Mouse (Mus musculus) lung, embryonic 16.5 days (tissue): ENCODE measurements around the gene Tex21. TPM values are rescaled to one million over a fixed set of nuclear protein-coding genes. Genes with fewer than 3 reads are reported as not detected.
"Not testable (repeated sequence)": the region's sequence is repeated elsewhere in the genome, so short reads cannot be mapped to it uniquely, and the experiment has no call there.

ENCODE experiments used
- ATAC-seq: fragments of 200-750 bp; cut with Nextera tagmentation; 2 replicates; pipeline ENCODE4 v1.8.0; 2017; ENCODE audit warnings: low read depth, mild to moderate bottlenecking, moderate library complexity
- H3K27ac ChIP-seq: fragments of 300-500 bp; sonication (generic); 2 replicates; pipeline ENCODE4 v1.5.1; 2014; ENCODE audit warnings: mild to moderate bottlenecking, control low read depth, low read length
- H3K27me3 ChIP-seq: fragments of 300-500 bp; sonication (generic); 2 replicates; pipeline ENCODE4 v1.6.1; 2014; ENCODE audit warnings: low read depth, low read length, mixed read lengths; ENCODE audit not compliant: control insufficient read depth, insufficient read depth
- H3K36me3 ChIP-seq: fragments of 300-500 bp; sonication (generic); 2 replicates; pipeline ENCODE4 v1.6.1; 2014; ENCODE audit warnings: low read length; ENCODE audit not compliant: control insufficient read depth, insufficient read depth
- H3K4me1 ChIP-seq: fragments of 300-500 bp; sonication (generic); replicated peaks from 2 replicates; pipeline ENCODE4 v1.6.1; 2014; ENCODE audit warnings: low read length, mixed read lengths; ENCODE audit not compliant: control insufficient read depth, insufficient read depth
- H3K4me2 ChIP-seq: fragments of 300-500 bp; sonication (generic); 2 replicates; pipeline ENCODE4 v1.6.1; 2014; ENCODE audit warnings: low read depth, low read length, control low read depth
- H3K4me3 ChIP-seq: fragments of 300-500 bp; sonication (generic); 2 replicates; pipeline ENCODE4 v1.5.1; 2014; ENCODE audit warnings: mild to moderate bottlenecking, low read length, control low read depth
- H3K9ac ChIP-seq: fragments of 300-500 bp; sonication (generic); 2 replicates; pipeline ENCODE4 v1.6.1; 2014; ENCODE audit warnings: low read length, control low read depth
- H3K9me3 ChIP-seq: fragments of 300-500 bp; sonication (generic); 2 replicates; pipeline ENCODE4 v1.6.1; 2016; ENCODE audit warnings: low read length; ENCODE audit not compliant: control insufficient read depth
- WGBS: fragments of 180-500 bp; shearing (Covaris S2); extraction: QIAGEN DNeasy Blood & Tissue Kit; methylation state at CpG from one replicate; pipeline ENCODE4 v1.1.7; 2014; 5-methylcytosine and 5-hydroxymethylcytosine counted together
- polyA plus RNA-seq: library from polyadenylated mRNA; unstranded; fragments of >200 nt; fragmentation: Nextera tagmentation; extraction: Ambion mirVana; gene quantifications from 2 replicates; pipeline ENCODE4 v1.2.1, GENCODE M21; 2015

Gene Tex21
- polyA plus RNA-seq, 1 experiment from 2014 or later: not detected

DNA sequence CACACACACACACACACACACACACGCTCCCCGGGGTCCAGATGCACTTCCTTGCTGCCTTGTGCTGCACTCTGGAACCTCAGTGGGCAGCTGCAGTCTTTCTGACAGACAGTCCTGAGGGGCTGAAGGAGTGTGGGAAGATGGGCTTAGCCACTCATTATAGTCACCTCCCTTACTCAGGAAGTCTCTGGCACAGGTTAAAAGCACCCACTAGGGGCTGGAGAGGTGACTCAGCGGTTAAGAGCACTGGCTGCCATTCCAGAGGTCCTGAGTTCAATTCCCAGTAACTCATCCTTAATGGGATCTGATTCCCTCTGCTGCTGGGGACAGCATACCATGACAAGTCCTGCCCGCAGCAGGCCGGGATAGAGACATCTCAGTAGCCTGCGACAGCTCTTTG is 15.9 kb downstream of the Tex21 start:
- 65% methylated on average over 6 of the region's 6 CpGs for WGBS

DNA sequence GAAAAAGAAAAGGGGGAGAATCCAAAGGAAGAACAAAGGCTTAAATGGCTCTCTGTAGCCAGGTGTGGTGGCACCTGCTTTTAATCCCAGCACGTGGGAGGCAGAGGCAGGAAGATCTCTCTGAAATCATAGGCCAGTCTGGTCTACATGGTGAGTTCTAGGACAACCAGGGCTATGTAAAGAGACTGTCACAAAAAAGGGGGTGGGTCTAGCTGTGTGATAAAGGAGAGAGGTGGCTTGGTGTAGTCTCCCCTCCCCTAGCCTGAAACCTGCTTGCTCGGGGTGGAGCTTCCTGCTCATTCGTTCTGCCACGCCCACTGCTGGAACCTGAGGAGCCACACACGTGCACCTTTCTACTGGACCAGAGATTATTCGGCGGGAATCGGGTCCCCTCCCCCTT is 24.4 kb downstream of the Tex21 start:
- not testable (repeated sequence) for H3K9me3 ChIP-seq, H3K36me3 ChIP-seq, H3K4me2 ChIP-seq, H3K4me3 ChIP-seq, H3K9ac ChIP-seq, H3K27ac ChIP-seq, H3K27me3 ChIP-seq, ATAC-seq, H3K4me1 ChIP-seq
- WGBS: 74% methylated on average over 2 of the region's 8 CpGs

More for the DNA sequence above, 15.9 kb downstream of the Tex21 start:
- H3K4me2 ChIP-seq: no peak overlapping the region
- ATAC-seq: no peak
- no peak overlapping the region for H3K27ac ChIP-seq
- no peaks in the 10 kb centered on the region for H3K9me3 ChIP-seq
- H3K9ac ChIP-seq: no peak overlapping the region
- H3K27me3 ChIP-seq: no peaks in the 10 kb centered on the region
- no peak overlapping the region for H3K4me3 ChIP-seq
- H3K36me3 ChIP-seq: no peaks in the 10 kb centered on the region
- no peaks in the 10 kb centered on the region for H3K4me1 ChIP-seq

DNA sequence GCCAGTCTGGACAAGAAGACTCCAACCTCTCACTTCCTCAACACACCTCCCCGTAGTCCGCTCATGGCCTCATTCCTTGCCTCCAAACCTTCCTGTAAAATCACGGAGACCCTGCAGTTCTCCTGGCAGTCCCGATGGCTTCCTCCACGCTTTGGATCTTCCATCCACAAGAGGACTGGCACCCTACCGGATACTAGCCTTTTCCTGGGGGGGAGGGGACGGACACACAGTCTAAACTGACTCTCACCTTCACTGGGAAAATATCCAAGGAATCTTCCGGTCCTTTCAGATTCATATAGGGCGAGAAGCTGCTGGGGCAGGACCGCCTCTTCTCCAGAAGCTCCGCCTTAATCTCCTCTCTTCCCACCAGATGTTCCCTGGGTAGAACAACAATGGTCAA is 29.8 kb downstream of the Tex21 start:
- WGBS: 60% methylated on average over 11 of the region's 11 CpGs
- 0 out of 2 replicates have a peak overlapping the region, but pooled peaks have one; percentile 4 for H3K4me2 ChIP-seq

DNA sequence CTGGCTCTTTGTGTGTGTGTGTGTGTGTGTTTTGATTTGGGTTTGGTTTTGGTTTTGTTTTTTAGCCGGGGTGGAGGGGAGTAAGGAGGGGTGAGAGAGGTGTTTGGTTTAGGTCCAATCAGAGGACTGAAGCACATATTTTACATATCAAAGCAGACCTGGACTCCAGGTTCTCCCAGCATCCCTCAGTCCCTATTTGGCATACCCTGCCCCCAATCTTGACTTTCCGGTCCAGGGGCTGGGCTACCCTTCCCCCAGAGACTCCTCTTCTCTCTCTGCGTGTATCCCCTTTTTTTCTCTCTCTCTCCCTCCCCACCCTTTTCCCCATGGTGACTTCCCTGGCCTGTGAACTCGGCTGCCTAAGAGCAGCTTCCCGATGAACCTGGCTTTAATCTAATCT is 31.4 kb downstream of the Tex21 start:
- Histone ChIP-seq H3K36me3 (no peaks in the 10 kb centered on the region), H3K27me3 (no peaks in the 10 kb centered on the region), H3K27ac (no peak overlapping the region), H3K4me2 (no peak overlapping the region), H3K4me3 (no peak overlapping the region), H3K4me1 (no peaks in the 10 kb centered on the region), H3K9me3 (no peaks in the 10 kb centered on the region), H3K9ac (no peak overlapping the region)
- ATAC-seq: no peak
- 21% methylated on average over 5 of the region's 5 CpGs for WGBS

More for the DNA sequence above, 29.8 kb downstream of the Tex21 start:
- H3K4me1 ChIP-seq: no peaks in the 10 kb centered on the region
- H3K9ac ChIP-seq: no peak overlapping the region
- no peaks in the 10 kb centered on the region for H3K27me3 ChIP-seq
- H3K4me3 ChIP-seq: no peak overlapping the region
- no peaks in the 10 kb centered on the region for H3K9me3 ChIP-seq
- peak; percentile 34; the same call in 1 of the 2 replicates for ATAC-seq
- no peaks in the 10 kb centered on the region for H3K36me3 ChIP-seq
- no peak overlapping the region for H3K27ac ChIP-seq

DNA sequence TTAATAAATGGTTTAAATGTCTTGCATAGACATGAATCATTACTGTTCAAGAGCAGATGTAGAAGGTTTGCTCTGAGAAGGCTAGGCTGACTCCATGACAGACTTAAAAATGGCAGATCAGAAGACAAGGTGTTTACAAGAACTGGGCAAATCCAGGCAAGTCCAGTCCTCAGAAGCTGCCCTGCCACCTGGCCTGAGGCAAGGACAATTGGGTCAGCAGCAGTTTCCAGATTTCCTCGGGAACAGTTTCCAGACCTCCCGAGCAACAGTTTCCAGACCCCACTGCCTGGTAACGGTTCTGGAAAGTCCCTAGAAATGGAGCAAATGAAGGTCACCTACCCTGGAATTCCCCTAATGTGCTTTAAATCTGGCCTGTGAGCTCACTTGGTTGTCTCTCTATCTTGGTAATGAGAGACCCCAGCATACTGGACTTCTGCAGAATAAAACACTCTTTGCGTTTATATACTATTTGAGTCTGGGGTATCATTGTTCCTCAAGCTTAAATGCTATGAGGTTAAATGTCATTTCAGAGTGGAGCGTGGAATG is 37.0 kb downstream of the Tex21 start:
- Histone ChIP-seq H3K36me3 (no peaks in the 10 kb centered on the region), H3K9ac (no peak overlapping the region), H3K4me1 (no peaks in the 10 kb centered on the region), H3K4me3 (no peak overlapping the region), H3K4me2 (no peak overlapping the region), H3K27me3 (no peaks in the 10 kb centered on the region), H3K27ac (no peak overlapping the region), H3K9me3 (no peaks in the 10 kb centered on the region; the same call in 1 of the 2 replicates)
- ATAC-seq: no peak
- WGBS: 86% methylated on average over 5 of the region's 5 CpGs

DNA sequence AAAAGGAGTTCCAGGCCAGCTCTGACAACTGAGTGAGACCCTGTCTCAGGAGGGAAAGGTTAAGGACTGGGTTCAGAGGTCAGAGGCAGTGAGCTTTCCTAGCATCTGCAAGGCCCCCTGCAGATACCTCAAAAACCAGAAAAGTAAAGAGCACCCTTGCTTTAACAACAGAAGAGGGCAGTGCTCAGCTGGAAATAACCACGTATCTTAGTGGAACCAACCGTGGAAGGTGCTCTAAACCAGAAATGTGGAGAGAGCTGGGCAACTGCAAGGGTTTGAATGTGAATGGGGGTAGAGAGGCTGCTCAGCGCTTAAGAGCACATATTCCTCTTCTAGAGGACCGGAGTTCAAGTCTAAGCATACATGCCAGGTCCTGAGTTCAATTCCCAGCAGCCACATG is 46.2 kb downstream of the Tex21 start:
- Histone ChIP-seq H3K36me3 (no peaks in the 10 kb centered on the region), H3K4me3 (no peak overlapping the region), H3K27me3 (no peaks in the 10 kb centered on the region), H3K4me2 (no peak overlapping the region), H3K9me3 (no peaks in the 10 kb centered on the region), H3K27ac (no peak overlapping the region), H3K9ac (no peak overlapping the region), H3K4me1 (peaks cover 6% of the 10 kb centered on the region)
- WGBS: 67% methylated on average over 4 of the region's 4 CpGs
- no peak for ATAC-seq

DNA sequence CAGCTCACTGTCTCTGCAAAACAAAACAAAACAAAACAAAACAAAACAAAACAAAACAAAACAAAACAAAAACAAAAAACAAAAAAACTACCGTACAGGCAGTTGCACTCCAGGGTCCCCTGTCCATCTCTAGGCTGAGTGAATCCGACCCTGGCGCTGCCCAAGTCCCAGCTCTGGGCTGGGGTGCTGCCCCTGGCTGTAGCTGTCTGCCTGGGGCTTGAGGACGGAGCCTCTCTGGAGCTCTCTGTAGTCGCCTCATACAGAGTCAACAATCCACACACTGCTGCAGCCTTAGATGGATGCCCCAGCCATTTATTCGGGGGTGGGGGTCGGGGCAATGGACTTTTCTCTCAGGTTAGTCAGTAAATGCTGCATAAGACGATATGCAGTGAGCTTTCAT is 49.5 kb downstream of the Tex21 start:
- Histone ChIP-seq H3K36me3 (no peaks in the 10 kb centered on the region), H3K9me3 (no peaks in the 10 kb centered on the region), H3K4me3 (peak overlapping the region; percentile 32), H3K4me1 (peaks cover 6% of the 10 kb centered on the region), H3K27ac (no peak overlapping the region), H3K27me3 (no peaks in the 10 kb centered on the region), H3K9ac (peak overlapping the region; percentile 56; the same call in 1 of the 2 replicates), H3K4me2 (peak overlapping the region; percentile 97)
- WGBS: 46% methylated on average over 8 of the region's 8 CpGs
- ATAC-seq: peak; percentile 34; the same call in 1 of the 2 replicates

DNA sequence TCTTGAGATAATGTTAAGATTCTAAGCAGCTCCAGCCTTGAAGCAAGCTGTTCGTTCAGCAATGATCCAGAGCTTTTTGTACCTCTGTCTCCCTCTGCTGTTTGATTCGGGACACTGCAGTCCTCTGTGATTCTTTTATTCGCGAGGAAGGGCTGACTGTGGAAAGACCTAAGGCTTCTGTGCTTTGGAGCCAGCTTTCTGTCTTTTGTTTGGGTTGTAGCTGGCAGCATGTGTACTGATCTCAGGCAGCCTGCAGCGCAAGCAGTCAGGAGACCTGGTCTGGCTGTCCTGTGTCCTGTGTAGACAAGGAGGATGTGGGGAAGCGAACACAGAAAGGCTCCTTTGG is 49.9 kb downstream of the Tex21 start:
- ATAC-seq: peak; percentile 68
- peak overlapping the region; percentile 97 for H3K4me2 ChIP-seq
- 8% methylated on average over 6 of the region's 6 CpGs for WGBS
- peak overlapping the region; percentile 56 for H3K9ac ChIP-seq
- no peaks in the 10 kb centered on the region for H3K36me3 ChIP-seq
- H3K4me1 ChIP-seq: peaks cover 6% of the 10 kb centered on the region
- H3K4me3 ChIP-seq: peak overlapping the region; percentile 49
- H3K27ac ChIP-seq: peak overlapping the region; percentile 83; the same call in 1 of the 2 replicates
- no peaks in the 10 kb centered on the region for H3K27me3 ChIP-seq
- no peaks in the 10 kb centered on the region for H3K9me3 ChIP-seq

DNA sequence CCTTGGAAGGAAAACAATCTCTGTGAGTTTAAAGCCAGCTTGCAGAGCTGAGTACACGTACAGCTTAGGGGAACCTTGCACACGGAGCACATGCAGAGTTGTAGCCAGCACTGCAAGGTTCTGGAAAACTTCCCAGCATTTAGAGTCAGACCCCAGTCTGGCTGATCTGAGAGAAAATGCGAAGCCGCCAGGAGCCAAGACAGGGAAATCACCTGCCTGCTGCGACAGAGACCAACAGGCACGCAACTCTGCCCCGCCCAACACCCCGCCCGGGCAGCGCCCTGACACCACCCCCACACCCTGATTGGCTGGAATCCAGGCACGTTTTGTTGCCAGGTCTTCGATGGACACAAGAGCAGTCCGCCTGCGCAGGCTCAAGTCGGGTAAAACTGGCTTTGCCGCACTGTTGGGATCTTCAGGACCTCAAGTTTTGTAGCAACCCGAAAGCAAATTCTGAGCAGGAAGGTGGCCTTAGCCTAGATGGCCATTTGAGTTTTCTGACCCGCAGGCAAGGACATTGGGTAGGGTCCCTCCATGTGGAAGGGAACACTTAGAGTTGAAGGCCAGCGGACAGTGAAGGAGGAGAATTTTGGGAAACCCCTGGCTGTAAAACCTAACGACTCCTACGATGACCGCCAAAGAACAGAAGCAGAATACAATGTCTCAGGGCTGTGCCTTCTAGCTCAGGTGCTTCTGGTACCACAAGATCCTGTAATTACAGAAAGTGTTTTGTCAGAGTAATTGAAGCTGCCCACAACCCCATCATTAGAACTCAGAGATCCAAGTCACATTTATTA is 50.4 kb downstream of the Tex21 start:
- H3K36me3 ChIP-seq: no peaks in the 10 kb centered on the region
- H3K9ac ChIP-seq: peak overlapping the region; percentile 65
- peaks cover 6% of the 10 kb centered on the region for H3K4me1 ChIP-seq
- no peaks in the 10 kb centered on the region for H3K9me3 ChIP-seq
- H3K27ac ChIP-seq: peak overlapping the region; percentile 83
- WGBS: under 1% methylated on average over 22 of the region's 22 CpGs
- ATAC-seq: peak; percentile 89
- no peaks in the 10 kb centered on the region for H3K27me3 ChIP-seq
- peak overlapping the region; percentile 49 for H3K4me3 ChIP-seq
- H3K4me2 ChIP-seq: peak overlapping the region; percentile 97
